Mouse (Mus musculus): ENCODE measurements around the gene Preb. TPM values are rescaled to one million over a fixed set of nuclear protein-coding genes. Genes with fewer than 3 reads are reported as not detected.

Preb gene
- polyA plus RNA-seq (2015; fragmentation: Nextera tagmentation; extraction: Ambion mirVana), result 80.8 and 94.5 TPM in 2 replicates

DNA sequence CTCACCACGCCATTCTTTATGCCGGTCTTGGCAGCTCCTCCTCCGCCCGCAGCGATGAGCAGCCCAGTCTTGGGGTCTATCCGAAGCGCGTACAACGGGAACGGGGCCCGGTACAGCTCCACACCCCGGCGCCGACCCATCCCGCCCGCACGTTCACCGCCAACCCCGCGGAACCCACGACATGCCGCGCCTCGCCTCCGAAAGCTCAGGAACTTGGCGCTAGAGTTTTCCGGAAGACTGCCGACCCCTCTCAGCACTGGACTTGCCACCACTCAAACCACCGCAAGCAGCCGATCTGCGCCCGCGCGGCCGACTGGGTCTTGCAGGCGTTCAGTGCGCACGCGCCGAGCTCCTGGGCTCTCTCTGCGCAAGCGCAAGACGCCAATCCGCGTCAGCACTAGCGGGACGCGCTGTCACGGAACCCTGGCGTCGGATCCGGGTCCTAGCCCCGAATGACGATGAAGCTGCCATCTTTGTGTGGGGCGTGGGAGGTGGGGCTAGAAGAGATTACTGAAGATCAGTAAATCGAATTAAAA lies at the start of gene Preb:
Gene Preb (minus strand): TSS at position 396 of the 536 bp plus-strand sequence.

DNA sequence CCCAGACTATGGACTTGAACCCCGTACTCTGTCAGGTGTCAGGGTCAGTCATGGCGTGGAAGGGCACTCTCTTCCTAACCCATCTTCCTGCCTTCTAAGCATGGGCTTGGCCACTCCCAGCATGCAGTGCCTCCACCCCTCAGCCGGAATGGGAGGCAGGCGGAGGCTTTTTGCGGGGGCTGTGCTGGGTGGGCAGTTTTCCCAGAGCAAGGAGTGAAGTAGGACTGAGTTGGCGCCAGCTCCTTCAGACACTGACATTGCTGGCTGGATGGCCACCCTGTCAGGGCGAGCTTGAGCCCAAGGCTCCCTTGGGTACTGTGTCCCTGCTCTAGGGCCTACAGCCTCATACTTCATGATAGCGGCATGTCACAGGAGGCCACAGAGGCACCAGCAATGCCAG lies 8.3 kb upstream of the Preb start, which contains the start of gene Tcf23:
Gene Tcf23 (plus strand): TSS at position 247 of the 400 bp plus-strand sequence.

DNA sequence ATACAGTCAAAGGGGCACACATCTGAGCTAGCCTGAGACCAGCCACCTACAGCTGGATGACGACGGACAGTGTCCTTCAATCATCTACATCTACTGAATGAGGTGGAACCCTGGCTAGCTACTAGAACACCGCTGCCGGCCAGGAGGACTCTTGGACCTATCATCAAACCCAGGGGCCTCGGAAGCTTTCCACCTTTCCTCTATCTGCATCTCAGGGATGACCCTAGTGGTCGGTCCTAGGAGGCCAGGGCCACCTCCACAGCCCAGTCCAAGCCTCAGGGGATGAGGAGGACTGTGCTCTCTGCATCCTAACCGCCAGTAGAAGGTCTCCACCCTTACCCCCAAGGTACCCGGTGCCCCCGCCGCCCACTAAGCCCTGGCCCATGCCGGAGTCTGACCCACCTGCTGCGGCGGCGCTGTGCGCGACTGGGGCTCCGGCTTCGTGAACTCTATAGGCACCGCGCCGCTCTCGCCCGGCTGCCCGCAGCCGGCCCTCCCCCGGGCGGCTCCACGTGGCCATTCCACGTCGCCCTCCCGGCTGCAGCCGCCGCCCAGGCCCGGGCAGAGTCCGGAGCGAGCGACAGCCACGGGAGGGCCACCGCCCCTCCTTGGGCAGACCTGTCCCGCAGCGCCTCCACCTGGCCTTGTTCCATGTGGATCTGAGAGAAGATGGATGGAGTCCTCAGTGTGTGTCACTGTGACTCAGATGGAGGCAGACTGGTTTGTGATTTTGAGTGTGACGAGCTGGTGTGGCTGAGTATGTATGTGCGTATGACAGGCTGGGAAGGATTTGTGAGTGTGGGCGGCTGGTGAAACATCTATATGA lies 15.0 kb downstream of the Preb start, which contains the start of gene Cgref1:
Gene Cgref1 (minus strand): TSS at position 636 of the 826 bp plus-strand sequence.

DNA sequence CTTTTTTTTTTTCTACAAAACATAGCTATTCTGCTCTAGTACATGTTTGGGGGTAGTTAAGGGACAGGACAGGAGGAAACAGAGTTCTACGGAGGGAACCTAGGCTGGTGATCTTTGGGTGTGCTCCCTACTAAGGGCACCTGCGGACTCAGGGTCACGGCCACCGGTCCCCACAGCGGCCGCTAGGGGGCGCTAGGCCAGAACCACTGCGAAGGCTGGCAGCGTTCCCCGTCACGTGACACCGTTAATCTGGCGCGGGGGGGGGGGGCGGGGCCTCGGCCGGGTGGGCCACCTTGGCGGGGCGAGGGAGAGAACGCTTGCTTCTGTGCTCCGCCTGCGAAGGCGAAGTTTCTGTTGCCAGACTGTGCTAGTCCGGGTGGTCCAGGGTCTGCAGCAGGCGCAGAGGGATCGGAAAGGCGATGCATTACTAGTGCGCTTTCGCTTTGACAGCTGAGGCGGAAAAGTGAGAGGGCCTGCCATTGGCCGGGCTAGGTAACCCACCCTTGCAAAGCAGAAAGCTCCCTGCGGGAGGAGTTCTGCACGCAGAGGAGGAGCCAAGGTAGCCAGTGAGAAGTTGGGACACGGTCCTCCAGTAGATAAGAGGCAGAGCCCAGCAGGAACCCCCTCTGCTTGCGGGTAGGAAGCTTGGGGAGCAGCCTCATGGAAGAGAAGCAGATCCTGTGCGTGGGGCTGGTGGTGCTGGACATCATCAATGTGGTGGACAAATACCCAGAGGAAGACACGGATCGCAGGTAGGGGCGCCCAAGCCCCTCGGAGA lies 38.7 kb downstream of the Preb start, which contains the start of gene Khk:
Gene Khk (plus strand): TSS at position 176 of the 778 bp plus-strand sequence.

DNA sequence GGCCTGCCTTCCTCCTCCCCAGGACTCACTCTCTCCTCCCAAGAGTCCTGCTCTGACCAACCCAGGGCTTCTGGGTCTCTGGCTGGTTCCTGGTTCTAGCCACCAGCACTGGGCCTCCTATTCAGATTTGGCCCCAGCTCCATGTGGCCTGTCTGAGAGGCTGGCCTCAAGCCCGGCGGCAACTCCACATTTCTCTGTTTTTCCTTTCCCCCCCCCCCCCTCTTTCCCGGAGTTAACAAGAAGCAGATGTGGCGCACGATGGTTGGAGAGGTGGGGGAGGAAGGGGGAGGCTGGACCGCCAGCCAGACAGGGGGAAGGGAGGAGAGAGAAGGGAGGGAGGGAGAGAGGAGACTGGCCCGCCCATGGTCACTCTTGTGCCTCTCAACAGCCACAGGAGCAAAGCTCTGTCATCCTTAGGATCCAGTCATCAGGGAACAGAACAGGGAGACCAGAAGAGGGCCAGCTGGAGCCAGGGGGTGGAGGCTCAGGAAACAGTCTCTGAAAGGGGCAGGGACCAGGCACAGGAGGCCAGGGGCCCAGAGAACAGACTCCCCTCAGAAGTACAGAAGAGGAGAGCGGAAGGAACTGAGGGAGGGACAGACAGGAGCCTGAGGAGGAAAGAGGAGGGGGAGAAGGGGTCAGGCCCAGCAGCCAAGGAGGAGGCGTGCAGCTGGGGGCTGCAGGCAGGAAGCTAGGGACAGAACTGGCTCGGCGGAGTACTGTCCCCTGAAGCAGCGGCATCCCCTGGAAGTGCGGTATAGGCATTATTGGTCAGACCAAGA lies 46.9 kb downstream of the Preb start, which contains the start of gene Emilin1:
Gene Emilin1 (plus strand): TSS at position 343 of the 782 bp plus-strand sequence.

DNA sequence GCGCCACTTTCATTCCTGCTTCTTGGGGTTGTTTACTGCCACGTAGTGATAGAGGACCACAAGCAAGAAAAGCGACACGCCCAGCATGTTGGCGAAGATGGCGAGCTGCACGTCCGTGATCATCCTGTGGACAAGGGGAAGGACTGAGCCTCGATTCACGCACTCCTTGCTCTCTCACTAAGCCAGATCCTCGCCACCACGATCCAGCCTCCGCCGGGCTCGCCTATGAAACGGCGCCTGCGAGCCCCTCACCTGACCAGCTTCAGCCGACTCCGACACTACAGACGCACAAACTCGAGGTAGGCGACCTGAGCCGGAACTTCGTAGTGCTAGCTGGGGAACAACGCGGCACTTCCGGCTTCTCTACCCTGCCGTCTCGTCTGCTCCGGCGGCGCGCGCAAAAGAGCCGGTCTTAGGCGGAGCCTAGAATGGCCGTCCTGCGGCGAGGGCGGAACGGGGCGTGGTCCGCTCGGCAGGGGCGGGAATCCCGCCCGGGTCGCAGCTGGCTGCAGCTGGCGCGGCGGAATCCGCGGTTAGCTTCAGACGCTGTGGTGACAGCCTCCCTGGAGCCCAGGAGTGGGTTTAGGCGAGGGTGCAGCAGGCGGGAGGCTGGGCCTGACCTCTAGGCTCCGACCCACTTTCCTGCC lies 52.6 kb downstream of the Preb start, which contains the start of gene Ost4:
Gene Ost4 (minus strand): TSS at position 376 of the 647 bp plus-strand sequence.

Other genes with a start within 250 kb of the Preb start
- gene Dpysl5, start 248.8 kb downstream of the Preb start, polyA plus RNA-seq (2015; fragmentation: Nextera tagmentation; extraction: Ambion mirVana), result 0.36 and 0.65 TPM in 2 replicates
- 3.3 and 4.7 TPM in 2 replicates for gene Mapre3, start 145.7 kb downstream of the Preb start, polyA plus RNA-seq (2015; fragmentation: Nextera tagmentation; extraction: Ambion mirVana)
- 23.9 and 27.9 TPM in 2 replicates for gene Tmem214, start 92.3 kb downstream of the Preb start, polyA plus RNA-seq (2015; fragmentation: Nextera tagmentation; extraction: Ambion mirVana)
- gene Agbl5, start 71.7 kb downstream of the Preb start, polyA plus RNA-seq (2015; fragmentation: Nextera tagmentation; extraction: Ambion mirVana), result 4.5 and 6.0 TPM in 2 replicates
- 368 TPM in 2 replicates for gene Ost4, start 52.6 kb downstream of the Preb start, polyA plus RNA-seq (2015; fragmentation: Nextera tagmentation; extraction: Ambion mirVana)
- gene Emilin1, start 47.0 kb downstream of the Preb start, polyA plus RNA-seq (2015; fragmentation: Nextera tagmentation; extraction: Ambion mirVana), result 90.2 and 121 TPM in 2 replicates
- gene Khk, start 38.9 kb downstream of the Preb start, polyA plus RNA-seq (2015; fragmentation: Nextera tagmentation; extraction: Ambion mirVana), result 40.3 and 50.8 TPM in 2 replicates
- gene Cgref1, start 14.8 kb downstream of the Preb start, polyA plus RNA-seq (2015; fragmentation: Nextera tagmentation; extraction: Ambion mirVana), result 0.46 and 0.78 TPM in 2 replicates
- 0.67 and 0.78 TPM in 2 replicates for gene Tcf23, start 8.3 kb upstream of the Preb start, polyA plus RNA-seq (2015; fragmentation: Nextera tagmentation; extraction: Ambion mirVana)
- gene Atraid, start 88.0 kb upstream of the Preb start, polyA plus RNA-seq (2015; fragmentation: Nextera tagmentation; extraction: Ambion mirVana), result 82.7 and 102 TPM in 2 replicates
- gene Slc5a6, start 88.6 kb upstream of the Preb start, polyA plus RNA-seq (2015; fragmentation: Nextera tagmentation; extraction: Ambion mirVana), result 2.3 and 3.0 TPM in 2 replicates
- 13.9 and 14.0 TPM in 2 replicates for gene Cad, start 94.4 kb upstream of the Preb start, polyA plus RNA-seq (2015; fragmentation: Nextera tagmentation; extraction: Ambion mirVana)
- not detected in 2 replicates for gene Dnajc5g, start 145.9 kb upstream of the Preb start, polyA plus RNA-seq (2015; fragmentation: Nextera tagmentation; extraction: Ambion mirVana)
- not detected in 2 replicates for gene Slc30a3, start 147.9 kb upstream of the Preb start, polyA plus RNA-seq (2015; fragmentation: Nextera tagmentation; extraction: Ambion mirVana)
- gene Trim54, start 156.4 kb upstream of the Preb start, polyA plus RNA-seq (2015; fragmentation: Nextera tagmentation; extraction: Ambion mirVana), result not detected in 2 replicates
- not detected in 2 replicates for gene Ucn, start 178.5 kb upstream of the Preb start, polyA plus RNA-seq (2015; fragmentation: Nextera tagmentation; extraction: Ambion mirVana)
- gene Mpv17, start 193.9 kb upstream of the Preb start, polyA plus RNA-seq (2015; fragmentation: Nextera tagmentation; extraction: Ambion mirVana), result 18.6 and 23.3 TPM in 2 replicates
- gene Gm29609, start 219.6 kb upstream of the Preb start, polyA plus RNA-seq (2015; fragmentation: Nextera tagmentation; extraction: Ambion mirVana), result 0.81 and 1.0 TPM in 2 replicates
- 32.6 and 32.8 TPM in 2 replicates for gene Gtf3c2, start 219.8 kb upstream of the Preb start, polyA plus RNA-seq (2015; fragmentation: Nextera tagmentation; extraction: Ambion mirVana)
- gene Snx17, start 232.9 kb upstream of the Preb start, polyA plus RNA-seq (2015; fragmentation: Nextera tagmentation; extraction: Ambion mirVana), result 59.4 and 66.3 TPM in 2 replicates
- gene Eif2b4, start 233.1 kb upstream of the Preb start, polyA plus RNA-seq (2015; fragmentation: Nextera tagmentation; extraction: Ambion mirVana), result 50.9 and 53.3 TPM in 2 replicates
- gene Zfp513, start 241.9 kb upstream of the Preb start, polyA plus RNA-seq (2015; fragmentation: Nextera tagmentation; extraction: Ambion mirVana), result 3.3 and 3.5 TPM in 2 replicates